In the genomic region with DNA sequence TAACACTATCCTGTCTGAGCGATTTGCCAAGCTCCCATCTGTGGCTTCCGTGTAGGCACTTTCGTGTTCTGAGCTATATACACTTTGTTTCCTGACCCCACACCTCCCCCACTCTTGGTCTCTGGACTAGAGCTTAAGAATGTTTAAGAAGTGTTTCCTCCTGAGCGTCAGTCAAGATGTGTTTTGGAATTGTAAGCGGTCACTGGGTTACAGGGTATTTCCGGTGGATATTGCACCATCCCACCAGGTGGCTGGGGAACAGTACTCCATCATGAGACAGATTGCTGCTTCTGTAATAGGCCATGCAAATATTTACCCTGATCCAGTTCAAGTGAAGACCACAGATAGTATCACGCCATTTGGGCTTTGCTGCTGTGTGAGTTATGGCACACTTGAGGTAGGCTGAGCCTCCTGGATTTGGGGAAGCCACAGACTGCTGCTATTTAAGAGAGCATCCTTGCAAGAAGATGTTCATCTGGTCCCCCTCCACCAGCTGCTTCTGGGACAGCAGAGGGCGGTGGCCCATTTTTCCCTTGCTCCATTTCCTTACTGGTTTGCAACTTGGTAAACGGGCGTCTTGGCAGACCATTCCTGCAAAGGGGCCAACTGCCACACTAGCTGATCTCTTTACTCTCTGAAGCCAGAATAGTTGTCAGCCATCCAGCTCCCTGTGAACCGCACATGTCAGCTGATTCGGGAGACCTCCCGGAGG, we compare ENCODE assay signal across 8 mouse cellular contexts.
A peak's percentile ranks its signal among the peaks of the same experiment; 100 is the strongest.
DNase-seq lines count a peak whose midpoint lies in the region; ATAC-seq lines count a peak whose summit lies in the region.

No protein-coding gene starts in this region.

- intact Hi-C loops in gastrocnemius, postnatal 14 days (cut with DNase I; ENCODE audit: low total_unique reads): no loop called here

- H3K9ac ChIP-seq in hindbrain, embryonic 16.5 days (ENCODE audit: low read depth, low read length): no peak overlapping the region
- H3K9ac ChIP-seq in hindbrain, embryonic 14.5 days: no peak overlapping the region
- no peak overlapping the region for H3K9ac ChIP-seq in stomach, embryonic 16.5 days (ENCODE audit: low read length)

- H3K36me3 ChIP-seq in hindbrain, embryonic 16.5 days (ENCODE audit: control insufficient read depth, insufficient read depth, low read length): no peaks in the 10 kb centered on the region
- H3K36me3 ChIP-seq in hindbrain, embryonic 14.5 days (replicated peaks; ENCODE audit: control insufficient read depth, insufficient read depth): no peaks in the 10 kb centered on the region
- no peaks in the 10 kb centered on the region for H3K36me3 ChIP-seq in stomach, embryonic 16.5 days (ENCODE audit: control insufficient read depth, insufficient read depth, low read length)

- peaks cover 18% of the 10 kb centered on the region for H3K4me1 ChIP-seq in hindbrain, embryonic 16.5 days (ENCODE audit: control insufficient read depth, insufficient read depth, low read depth, low read length)
- H3K4me1 ChIP-seq in hindbrain, embryonic 14.5 days (replicated peaks; ENCODE audit: control insufficient read depth, insufficient read depth, low read length): peaks cover 15% of the 10 kb centered on the region
- peaks cover 6% of the 10 kb centered on the region; the same call in 1 of the 2 replicates for H3K4me1 ChIP-seq in stomach, embryonic 16.5 days (ENCODE audit: control insufficient read depth, insufficient read depth, low read length)

- 51% methylated on average over 13 of the region's 13 CpGs for WGBS in hindbrain, embryonic 16.5 days
- 68% methylated on average over 13 of the region's 13 CpGs for WGBS in hindbrain, embryonic 14.5 days
- 37% methylated on average over 13 of the region's 13 CpGs for WGBS in stomach, embryonic 16.5 days

- H3K27ac ChIP-seq in hindbrain, embryonic 16.5 days (ENCODE audit: low read depth, low read length): no peak overlapping the region
- no peak overlapping the region for H3K27ac ChIP-seq in hindbrain, embryonic 14.5 days
- peak overlapping the region; percentile 13; the same call in 1 of the 2 replicates for H3K27ac ChIP-seq in stomach, embryonic 16.5 days (ENCODE audit: low read length)

- no peak for DNase-seq in hindbrain, embryonic 14.5 days (ENCODE audit: low spot score)
- DNase-seq in cerebellum, adult 11-12 months: peak; percentile 5
- peak; percentile 63 for DNase-seq in gastrocnemius, postnatal 14 days
- DNase-seq in layer of hippocampus, postnatal 14 days (ENCODE audit: low spot score in 2 of 2): peak; percentile 48 to 59
- DNase-seq in kidney, adult 8-10 months: no peak
- DNase-seq in spleen, postnatal 4 days (ENCODE audit: low spot score in 2 of 2): no peak

- no peaks in the 10 kb centered on the region for H3K9me3 ChIP-seq in hindbrain, embryonic 16.5 days (ENCODE audit: control insufficient read depth, low read length)
- H3K9me3 ChIP-seq in hindbrain, embryonic 14.5 days (ENCODE audit: control insufficient read depth, low read length): no peaks in the 10 kb centered on the region
- H3K9me3 ChIP-seq in stomach, embryonic 16.5 days (replicated peaks; ENCODE audit: control insufficient read depth, low read length): no peaks in the 10 kb centered on the region

- H3K4me3 ChIP-seq in hindbrain, embryonic 16.5 days (ENCODE audit: low read length): no peak overlapping the region
- H3K4me3 ChIP-seq in hindbrain, embryonic 14.5 days (replicated peaks; ENCODE audit: low read length): no peak overlapping the region
- H3K4me3 ChIP-seq in stomach, embryonic 16.5 days (replicated peaks; ENCODE audit: low read length): no peak overlapping the region

- no peaks in the 10 kb centered on the region for H3K27me3 ChIP-seq in hindbrain, embryonic 16.5 days (replicated peaks; ENCODE audit: control insufficient read depth, insufficient read depth, low read length)
- H3K27me3 ChIP-seq in hindbrain, embryonic 14.5 days (ENCODE audit: control insufficient read depth, insufficient read depth, low read length): no peaks in the 10 kb centered on the region
- no peaks in the 10 kb centered on the region for H3K27me3 ChIP-seq in stomach, embryonic 16.5 days (ENCODE audit: control insufficient read depth, insufficient read depth, low read length)

- 0 out of 2 replicates have a peak, but pooled peaks have one; percentile 45 for ATAC-seq in hindbrain, embryonic 16.5 days
- no peak; the same call in 1 of the 2 replicates for ATAC-seq in hindbrain, embryonic 14.5 days (ENCODE audit: low FRiP score)
- ATAC-seq in stomach, embryonic 16.5 days (ENCODE audit: insufficient read depth, low FRiP score): peak; percentile 25; the same call in 1 of the 2 replicates

- H3K4me2 ChIP-seq in hindbrain, embryonic 16.5 days (ENCODE audit: low read length): no peak overlapping the region
- no peak overlapping the region for H3K4me2 ChIP-seq in hindbrain, embryonic 14.5 days (replicated peaks)
- no peak overlapping the region for H3K4me2 ChIP-seq in stomach, embryonic 16.5 days (ENCODE audit: low read depth, low read length)

Comparison
In these comparisons a context has a peak if more than half of its experiments do, and no peak if none do; other contexts are left out.
1. DNase-seq: peak in cerebellum, adult 11-12 months (single experiment), gastrocnemius, postnatal 14 days (single experiment) and layer of hippocampus, postnatal 14 days (2 of 2); none in hindbrain, embryonic 14.5 days (single experiment), kidney, adult 8-10 months (0 of 2) and spleen, postnatal 4 days (0 of 2).